In the genomic region with DNA sequence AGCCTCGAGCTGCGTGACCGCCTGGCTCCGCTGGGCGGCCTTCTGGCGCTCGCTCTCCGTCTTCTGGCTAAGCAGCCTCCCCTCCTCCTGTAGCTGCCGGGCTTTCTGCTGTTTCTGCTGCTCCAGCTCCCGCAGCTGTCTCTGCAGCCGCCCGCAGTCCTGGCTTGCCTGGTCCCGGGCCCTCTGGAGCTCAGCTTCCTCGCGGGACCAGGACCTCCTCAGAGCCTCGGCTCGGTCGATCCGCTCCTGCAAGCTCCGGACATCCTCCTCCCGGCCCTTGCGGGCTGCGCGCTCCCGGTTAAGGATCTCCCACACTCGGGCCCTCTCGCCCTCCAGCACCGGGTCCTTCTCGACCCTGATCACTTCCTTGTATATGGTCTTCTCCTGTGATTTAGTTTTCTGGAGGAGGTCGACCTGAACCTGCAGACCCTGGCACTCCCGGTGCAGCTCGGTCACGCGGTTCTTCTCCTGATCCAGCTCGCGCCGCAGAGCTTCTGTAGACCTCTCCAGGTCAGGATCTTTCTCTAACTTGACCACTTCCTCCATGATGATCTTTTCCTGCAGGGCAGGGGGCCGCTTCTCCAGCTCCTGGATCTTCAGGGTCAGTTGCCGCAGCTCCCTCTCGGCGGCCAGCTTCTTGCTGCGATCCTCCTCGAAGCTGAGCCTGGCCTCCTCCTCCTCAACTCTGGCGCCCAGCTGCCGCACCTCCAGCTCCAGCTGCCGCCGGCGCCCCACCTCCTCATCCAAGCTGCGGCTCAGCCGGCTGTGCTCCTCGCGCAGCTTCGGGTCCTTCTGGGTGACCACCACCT, we compare ENCODE assay signal across 9 mouse cellular contexts. TPM values are rescaled to one million over a fixed set of nuclear protein-coding genes. Genes with fewer than 3 reads are reported as not detected.
A peak's percentile ranks its signal among the peaks of the same experiment; 100 is the strongest.
DNase-seq lines count a peak whose midpoint lies in the region; ATAC-seq and TF ChIP-seq lines count a peak whose summit lies in the region.
"Had no signal": no experiment of that assay in that cellular context is flagged by ENCODE, and none has a peak within 500 bp of the region (broad histone marks: within the 10 kb centered on the region; RNA-seq: fewer than 3 reads in every experiment).

No protein-coding gene starts in this region.

- TF ChIP-seq POLR2A in lung, adult 2 months (IDR thresholded peaks at IDR 0.05; ENCODE audit: borderline replicate concordance, extremely low read depth, low read depth, low read length): no peak

- H3K9ac ChIP-seq in embryonic facial prominence, embryonic 13.5 days: peak overlapping the region; percentile 67
- H3K9ac ChIP-seq in hindbrain, embryonic 11.5 days (ENCODE audit: low read depth, low read length): no peak overlapping the region

- H3K4me3 ChIP-seq in lung, adult 2 months (replicated peaks; ENCODE audit: extremely low read depth, low read depth, low read length): peak overlapping the region; percentile 33
- peak overlapping the region; percentile 44 for H3K4me3 ChIP-seq in embryonic facial prominence, embryonic 13.5 days
- peak overlapping the region; percentile 29 for H3K4me3 ChIP-seq in hindbrain, embryonic 11.5 days (ENCODE audit: low read depth, low read length)
- peak overlapping the region; percentile 54 for H3K4me3 ChIP-seq in midbrain, embryonic 10.5 days
- H3K4me3 ChIP-seq: myocyte had no signal

- peaks cover 15% of the 10 kb centered on the region for H3K4me1 ChIP-seq in lung, adult 2 months (ENCODE audit: control insufficient read depth, insufficient read depth, low read length)
- H3K4me1 ChIP-seq in embryonic facial prominence, embryonic 13.5 days: peaks cover 25% of the 10 kb centered on the region
- 0 out of 2 replicates have a peak, but pooled peaks cover 2% of the 10 kb centered on the region for H3K4me1 ChIP-seq in hindbrain, embryonic 11.5 days (replicated peaks; ENCODE audit: control insufficient read depth, insufficient read depth, low read length)
- H3K4me1 ChIP-seq in midbrain, embryonic 10.5 days: peaks cover 36% of the 10 kb centered on the region

- H3K36me3 ChIP-seq in embryonic facial prominence, embryonic 13.5 days: peaks cover 23% of the 10 kb centered on the region
- no peaks in the 10 kb centered on the region for H3K36me3 ChIP-seq in hindbrain, embryonic 11.5 days (ENCODE audit: control insufficient read depth, insufficient read depth, low read length)
- peaks cover 12% of the 10 kb centered on the region for H3K36me3 ChIP-seq in midbrain, embryonic 10.5 days

- WGBS in lung, adult 2 months: 22% methylated on average over 53 of the region's 53 CpGs
- whole genome bisulfite sequencing in embryonic facial prominence, embryonic 13.5 days: 11% methylated on average over 53 of the region's 53 CpGs
- 12% methylated on average over 53 of the region's 53 CpGs for WGBS in hindbrain, embryonic 11.5 days
- 9% methylated on average over 53 of the region's 53 CpGs for WGBS in midbrain, embryonic 10.5 days

- no peaks in the 10 kb centered on the region for H3K9me3 ChIP-seq in embryonic facial prominence, embryonic 13.5 days
- 0 out of 2 replicates have a peak, but pooled peaks cover 4% of the 10 kb centered on the region for H3K9me3 ChIP-seq in hindbrain, embryonic 11.5 days (ENCODE audit: control insufficient read depth, low read length)
- H3K9me3 ChIP-seq in midbrain, embryonic 10.5 days (replicated peaks): peaks cover 21% of the 10 kb centered on the region

- ATAC-seq in embryonic facial prominence, embryonic 13.5 days (ENCODE audit: insufficient number of reproducible peaks, insufficient read depth, low FRiP score, low TSS enrichment, low read depth): no peak
- no peak for ATAC-seq in hindbrain, embryonic 11.5 days (ENCODE audit: low FRiP score)

- H3K4me2 ChIP-seq in embryonic facial prominence, embryonic 13.5 days: peak overlapping the region; percentile 73
- peak overlapping the region; percentile 51 for H3K4me2 ChIP-seq in hindbrain, embryonic 11.5 days (replicated peaks; ENCODE audit: low read depth, low read length)

- H3K27ac ChIP-seq in embryonic facial prominence, embryonic 13.5 days: no peak overlapping the region
- H3K27ac ChIP-seq in hindbrain, embryonic 11.5 days (ENCODE audit: low read depth, low read length): no peak overlapping the region
- H3K27ac ChIP-seq in midbrain, embryonic 10.5 days (replicated peaks): peak overlapping the region; percentile 53

- no peak for TF ChIP-seq CTCF in lung, adult 2 months (IDR thresholded peaks at IDR 0.05; ENCODE audit: insufficient read depth, low read length)

- H3K27me3 ChIP-seq in embryonic facial prominence, embryonic 13.5 days: peaks cover 47% of the 10 kb centered on the region
- H3K27me3 ChIP-seq in hindbrain, embryonic 11.5 days (ENCODE audit: control insufficient read depth, insufficient read depth, low read length): peaks cover 41% of the 10 kb centered on the region
- peaks cover 61% of the 10 kb centered on the region for H3K27me3 ChIP-seq in midbrain, embryonic 10.5 days (ENCODE audit: low read depth, poor library complexity, severe bottlenecking)

- no peak for DNase-seq in lung, adult 2 months
- DNase-seq in lung, postnatal 25 days (ENCODE audit: low spot score): no peak
- DNase-seq in hindbrain, embryonic 11.5 days (ENCODE audit: low spot score): peak; percentile 53
- peak; percentile 61 for DNase-seq in midbrain, embryonic 10.5 days (ENCODE audit: low spot score)
- no peak for DNase-seq in ovary, postnatal 14 days (ENCODE audit: low spot score)
- DNase-seq in layer of hippocampus, adult 9-10 months (ENCODE audit: low spot score): no peak
- no peak for DNase-seq in urinary bladder, postnatal 10 days (ENCODE audit: low spot score)

RNA-seq across cellular contexts. Expression of gene Evpl, which starts 15.7 kb away (rescaled TPM):
- polyA plus RNA-seq in lung, adult 2 months (2012; rRNA removed): 3.6 and 16.8 TPM in 2 replicates
- 4.8 and 5.1 TPM in 2 replicates for polyA plus RNA-seq in embryonic facial prominence, embryonic 13.5 days (2015; fragmentation: Nextera tagmentation; extraction: Ambion mirVana)
- polyA plus RNA-seq in hindbrain, embryonic 11.5 days (2014; fragmentation: Nextera tagmentation; extraction: Ambion mirVana): 0.49 and 0.52 TPM in 2 replicates
- 0.32 and 0.57 TPM in 2 replicates for polyA plus RNA-seq in midbrain, embryonic 10.5 days (2016; fragmentation: Nextera tagmentation; extraction: Ambion mirVana)

RNA-seq across cellular contexts. Expression of gene Acox1, which starts 23.3 kb away (rescaled TPM):
- 45.6 and 67.9 TPM in 2 replicates for polyA plus RNA-seq in lung, adult 2 months (2012; rRNA removed)
- 21.4 and 24.5 TPM in 2 replicates for polyA plus RNA-seq in embryonic facial prominence, embryonic 13.5 days (2015; fragmentation: Nextera tagmentation; extraction: Ambion mirVana)
- 31.7 and 36.3 TPM in 2 replicates for polyA plus RNA-seq in hindbrain, embryonic 11.5 days (2014; fragmentation: Nextera tagmentation; extraction: Ambion mirVana)
- 21.2 and 26.3 TPM in 2 replicates for polyA plus RNA-seq in midbrain, embryonic 10.5 days (2016; fragmentation: Nextera tagmentation; extraction: Ambion mirVana)

RNA-seq across cellular contexts. Expression of gene Ten1, which starts 23.5 kb away (rescaled TPM):
- 26.9 and 29.3 TPM in 2 replicates for polyA plus RNA-seq in lung, adult 2 months (2012; rRNA removed)
- 59.7 and 74.1 TPM in 2 replicates for polyA plus RNA-seq in embryonic facial prominence, embryonic 13.5 days (2015; fragmentation: Nextera tagmentation; extraction: Ambion mirVana)
- 59.4 and 60.7 TPM in 2 replicates for polyA plus RNA-seq in hindbrain, embryonic 11.5 days (2014; fragmentation: Nextera tagmentation; extraction: Ambion mirVana)
- polyA plus RNA-seq in midbrain, embryonic 10.5 days (2016; fragmentation: Nextera tagmentation; extraction: Ambion mirVana): 57.2 and 60.8 TPM in 2 replicates

RNA-seq across cellular contexts. Expression of gene Srp68, which starts 51.9 kb away (rescaled TPM):
- 29.7 and 42.9 TPM in 2 replicates for polyA plus RNA-seq in lung, adult 2 months (2012; rRNA removed)
- 95.2 and 97.5 TPM in 2 replicates for polyA plus RNA-seq in embryonic facial prominence, embryonic 13.5 days (2015; fragmentation: Nextera tagmentation; extraction: Ambion mirVana)
- polyA plus RNA-seq in hindbrain, embryonic 11.5 days (2014; fragmentation: Nextera tagmentation; extraction: Ambion mirVana): 72.4 and 74.0 TPM in 2 replicates
- polyA plus RNA-seq in midbrain, embryonic 10.5 days (2016; fragmentation: Nextera tagmentation; extraction: Ambion mirVana): 96.1 and 106 TPM in 2 replicates

RNA-seq across cellular contexts. Expression of gene Fbf1, which starts 54.2 kb away (rescaled TPM):
- polyA plus RNA-seq in lung, adult 2 months (2012; rRNA removed): 26.5 and 35.5 TPM in 2 replicates
- 49.5 and 60.3 TPM in 2 replicates for polyA plus RNA-seq in embryonic facial prominence, embryonic 13.5 days (2015; fragmentation: Nextera tagmentation; extraction: Ambion mirVana)
- 28.4 and 32.1 TPM in 2 replicates for polyA plus RNA-seq in hindbrain, embryonic 11.5 days (2014; fragmentation: Nextera tagmentation; extraction: Ambion mirVana)
- 58.9 and 71.0 TPM in 2 replicates for polyA plus RNA-seq in midbrain, embryonic 10.5 days (2016; fragmentation: Nextera tagmentation; extraction: Ambion mirVana)

Comparison
In these comparisons a context has a peak if more than half of its experiments do, and no peak if none do; other contexts are left out.
1. DNase-seq: peak in hindbrain, embryonic 11.5 days (single experiment) and midbrain, embryonic 10.5 days (single experiment); none in lung, adult 2 months (single experiment), lung, postnatal 25 days (single experiment), ovary, postnatal 14 days (single experiment), layer of hippocampus, adult 9-10 months (single experiment) and urinary bladder, postnatal 10 days (single experiment).
2. Peak in every context shown above with its lines, with median percentiles within 50 percentile points of each other: H3K4me3 ChIP-seq.